Mouse (Mus musculus): ENCODE measurements around the gene Ckap5.

- no peak for TF ChIP-seq CTCF (IDR thresholded peaks at IDR 0.05; ENCODE audit: low read depth)
- TF ChIP-seq EP300 (IDR thresholded peaks at IDR 0.05; ENCODE audit: low read depth), result no peak
These were observed 112.4 kb downstream of the Ckap5 start for GRCm38 (mm10) chr2:91638931-91639330.

Data from heart, postnatal 0 days (tissue).